Comparison of ENCODE assay signal across 1 mouse cellular context in genomic region chr4:46589946-46590684, GRCm38 (mm10).
TF ChIP-seq lines count a peak whose summit lies in the region.

No protein-coding gene starts in this region.

TF ChIP-seq in MEL, 35 proteins besides CTCF, POLR2A, EP300 and RAD21:
- no peak for TF ChIP-seq MXI1 (IDR thresholded peaks at IDR 0.05; ENCODE audit: low read depth, low read length)
- no peak for TF ChIP-seq SIN3A (IDR thresholded peaks at IDR 0.05; ENCODE audit: low read length)
- TF ChIP-seq POLR2AphosphoS5 (IDR thresholded peaks at IDR 0.05; ENCODE audit: borderline replicate concordance, low read depth, low read length), result no peak
- TF ChIP-seq BHLHE40 (IDR thresholded peaks at IDR 0.05; ENCODE audit: borderline replicate concordance, low read depth, low read length), result no peak
- no peak for TF ChIP-seq ZKSCAN1 (IDR thresholded peaks at IDR 0.05; ENCODE audit: low read depth, low read length)
- no peak for TF ChIP-seq KAT2A (conservative IDR thresholded peaks at IDR 0.05; ENCODE audit: low read depth, low read length)
- TF ChIP-seq MAFK (IDR thresholded peaks at IDR 0.05; ENCODE audit: borderline replicate concordance, low read depth, low read length), result no peak
- 0 out of 2 replicates have a peak, but pooled peaks have one; percentile 9 for TF ChIP-seq GATA1 (IDR thresholded peaks at IDR 0.05; ENCODE audit: low read depth, low read length)
- TF ChIP-seq RCOR1 (IDR thresholded peaks at IDR 0.05; ENCODE audit: low read depth, low read length), result no peak
